Mouse (Mus musculus): ENCODE measurements around the gene Ap1b1. TPM values are rescaled to one million over a fixed set of nuclear protein-coding genes. Genes with fewer than 3 reads are reported as not detected.

Gene Ap1b1
- total RNA-seq, 2 experiments from 2014 or later: 59.6 to 59.7 TPM

GRCm38 (mm10) chr11:5033136-5033535 is 46.5 kb downstream of the Ap1b1 start:
- DNase-seq: peak; percentile 84 to 86

- DNase-seq: no peak
Observed at GRCm38 (mm10) chr11:5035421-5035820, 48.8 kb downstream of the Ap1b1 start.

DNA sequence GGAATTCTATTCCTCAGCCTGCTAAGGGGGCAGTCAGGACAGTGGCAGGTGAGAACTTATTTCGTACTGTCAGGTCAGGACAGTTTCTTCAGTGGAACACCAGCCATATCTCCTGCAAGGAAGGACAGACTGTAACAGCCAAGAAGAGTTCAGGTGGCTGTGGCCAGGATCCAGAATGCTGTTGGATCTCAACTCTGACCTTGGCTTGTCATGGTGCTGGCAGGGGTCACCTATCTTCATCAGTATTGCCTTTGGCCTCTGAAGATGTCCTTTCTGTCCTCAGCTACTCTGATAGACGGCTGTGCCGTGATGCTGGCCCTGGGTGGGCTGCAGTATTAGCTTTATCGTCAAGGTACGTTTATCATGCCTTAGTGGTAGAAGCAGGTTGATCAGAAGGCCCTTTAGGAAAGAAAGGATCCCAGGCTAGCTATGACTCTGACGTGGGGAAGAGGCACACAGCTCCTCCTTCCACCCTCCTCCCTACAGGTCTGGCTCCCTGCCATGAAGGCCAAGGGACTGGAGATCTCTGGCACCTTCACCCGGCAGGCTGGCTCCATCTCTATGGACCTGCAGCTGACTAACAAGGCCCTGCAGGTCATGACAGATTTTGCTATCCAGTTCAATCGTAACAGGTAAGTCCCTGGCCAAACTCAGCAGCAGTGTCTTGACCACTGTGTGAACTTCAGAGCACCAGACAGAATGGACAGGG is 50.7 kb downstream of the Ap1b1 start:
- DNase-seq: peak; percentile 80 to 82

DNA sequence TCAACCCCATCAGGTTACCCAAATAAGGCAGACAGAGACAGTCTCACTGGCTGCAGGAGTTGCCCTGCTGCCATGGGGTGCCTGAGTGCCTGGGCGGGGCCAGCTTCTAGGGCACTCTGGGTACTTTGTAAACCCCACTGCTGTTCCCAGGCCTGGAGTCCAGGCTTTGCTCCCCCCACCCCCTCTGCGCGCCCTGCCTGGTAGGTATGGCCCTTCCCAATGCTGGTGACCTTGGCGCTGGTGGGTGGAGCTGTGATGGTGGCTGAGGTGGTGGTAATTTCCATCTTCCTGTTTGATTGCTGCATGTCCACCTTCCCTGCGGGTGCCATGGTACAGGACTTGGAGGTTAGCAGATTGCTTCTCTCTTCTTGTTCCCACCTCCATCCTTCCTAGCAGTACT is 54.0 kb downstream of the Ap1b1 start:
- DNase-seq: no peak

GRCm38 (mm10) chr11:5041144-5041780 is 54.6 kb downstream of the Ap1b1 start:
- DNase-seq: no peak

DNA sequence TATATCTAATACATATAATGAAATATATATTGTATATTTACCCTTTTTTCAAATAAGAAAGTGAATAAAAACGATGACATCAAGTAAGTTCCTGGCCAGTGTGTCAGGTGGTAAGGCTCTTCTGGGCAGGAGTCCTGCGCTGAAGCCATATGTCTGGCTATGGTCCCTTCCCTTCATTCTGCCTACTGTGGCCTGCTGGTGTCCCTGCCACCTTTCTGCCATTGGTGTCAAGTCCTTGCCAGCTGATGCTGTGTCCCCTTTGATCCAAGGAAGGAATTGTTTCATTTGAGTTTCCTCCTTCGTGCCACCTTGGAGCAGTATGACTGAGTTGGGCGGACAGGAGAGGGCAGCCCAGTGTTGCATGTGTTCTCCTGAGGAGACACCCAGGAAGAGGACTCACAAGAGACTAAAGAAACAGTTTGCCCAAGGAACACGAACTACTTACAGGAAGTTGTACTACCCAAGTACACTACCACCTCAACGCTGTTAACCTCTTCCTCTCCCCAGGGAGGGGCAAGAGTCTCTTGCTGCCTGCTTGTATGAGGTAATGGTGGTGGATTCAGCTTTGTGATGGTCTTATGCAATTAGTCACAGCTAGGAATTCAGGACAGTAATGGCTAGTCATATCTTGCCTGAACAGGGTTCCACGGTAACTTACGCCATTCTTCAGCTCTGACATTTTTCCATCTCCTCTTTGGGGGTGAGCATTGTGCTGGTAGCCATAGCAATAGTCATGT is 56.2 kb downstream of the Ap1b1 start:
- DNase-seq: no peak

GRCm38 (mm10) chr11:5046321-5046926 is 59.8 kb downstream of the Ap1b1 start:
- no peak for DNase-seq

DNA sequence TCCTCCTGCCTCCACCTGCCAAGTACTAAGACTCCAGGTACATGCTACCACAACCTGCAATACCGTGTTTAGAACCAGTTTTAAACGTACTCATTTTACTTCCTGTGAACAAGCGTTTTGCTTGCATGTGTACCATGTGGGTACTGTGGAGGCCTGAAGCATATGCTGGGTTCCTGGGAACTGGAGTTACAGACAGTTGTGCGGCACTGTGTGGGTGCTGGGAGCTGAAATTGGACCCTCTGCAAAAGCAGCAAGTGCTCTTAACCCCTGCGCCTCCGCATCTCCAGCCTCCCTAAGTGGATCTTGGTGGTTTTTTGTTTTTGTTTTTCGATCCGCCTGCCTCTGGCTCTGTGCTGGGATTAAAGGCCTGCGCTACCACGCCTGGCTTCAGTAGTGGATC is 65.0 kb downstream of the Ap1b1 start:
- no peak for DNase-seq

DNA sequence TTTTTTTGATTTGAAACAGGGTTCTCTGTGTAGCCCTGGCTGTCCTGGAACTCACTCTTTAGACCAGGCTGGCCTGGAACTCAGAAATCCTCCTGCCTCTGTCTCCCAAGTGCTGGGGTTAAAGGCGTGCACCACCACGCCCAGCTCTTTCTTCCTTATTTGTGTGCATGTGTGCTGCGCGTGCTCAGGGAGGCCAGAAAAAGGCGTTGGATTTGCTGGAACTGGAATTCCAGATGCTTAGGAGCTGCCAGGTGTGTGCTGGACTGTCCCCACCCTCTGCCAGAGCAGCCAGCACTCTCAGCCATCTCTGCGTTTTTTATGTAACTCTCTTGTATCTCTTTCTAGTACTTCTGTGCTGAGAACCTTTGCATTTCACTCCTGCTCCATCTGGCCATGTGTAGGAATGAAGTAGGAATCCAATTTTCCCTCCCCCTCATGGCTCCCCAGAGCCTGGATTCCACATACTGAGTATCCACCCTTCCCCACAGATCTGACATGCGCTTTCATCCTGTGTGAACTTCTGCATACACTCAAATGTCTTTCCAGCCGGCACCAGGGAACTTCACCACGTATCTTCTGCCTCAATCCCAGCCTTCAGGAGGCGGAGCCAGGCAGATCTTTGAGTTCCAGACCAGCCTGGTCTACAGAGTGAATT is 65.7 kb downstream of the Ap1b1 start:
- DNase-seq: no peak

DNA sequence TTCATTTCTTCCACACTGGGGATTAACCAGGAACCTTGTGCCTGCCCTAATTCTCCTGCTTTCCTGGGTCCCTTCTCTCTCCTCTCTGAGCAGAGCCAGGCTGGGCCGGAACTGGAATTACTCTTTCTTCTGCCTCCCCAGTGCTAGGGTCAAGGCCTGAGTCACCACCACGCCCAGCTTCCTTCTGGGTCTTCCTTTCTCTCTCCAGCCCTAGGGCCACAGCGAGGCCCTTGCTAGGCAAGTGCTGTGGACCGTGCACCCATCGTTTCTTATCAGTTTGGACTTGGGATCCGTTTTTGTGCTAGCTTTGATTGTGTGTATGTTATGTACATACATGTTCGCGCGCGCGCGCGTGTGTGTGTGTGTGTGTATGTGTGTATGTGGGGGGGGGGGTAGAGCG is 67.5 kb downstream of the Ap1b1 start:
- DNase-seq: no peak

DNA sequence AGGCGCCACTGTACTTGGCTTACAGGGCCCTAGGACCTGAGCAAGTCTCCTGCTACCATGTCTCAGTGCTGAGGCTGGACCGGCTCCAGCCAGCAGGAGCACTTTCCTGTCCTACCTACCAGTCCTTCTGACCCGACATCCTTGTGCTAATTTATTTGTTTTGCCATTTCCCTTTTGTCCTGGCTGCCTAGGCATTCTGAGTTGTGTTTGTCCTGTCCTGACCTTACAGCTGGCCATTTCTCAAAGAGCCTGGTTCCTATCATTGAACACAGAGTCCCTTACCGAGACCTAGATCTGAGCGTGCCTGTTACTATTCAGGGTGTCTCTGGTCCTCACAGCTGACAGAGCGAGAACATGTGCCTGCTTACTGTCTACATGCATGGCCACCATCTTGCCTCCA is 68.2 kb downstream of the Ap1b1 start:
- DNase-seq: peak in 1 of 2 experiments; percentile 26

GRCm38 (mm10) chr11:5055945-5056938 is 69.6 kb downstream of the Ap1b1 start:
- no peak for DNase-seq

GRCm38 (mm10) chr11:5057064-5057463 is 70.4 kb downstream of the Ap1b1 start:
- no peak for DNase-seq

DNA sequence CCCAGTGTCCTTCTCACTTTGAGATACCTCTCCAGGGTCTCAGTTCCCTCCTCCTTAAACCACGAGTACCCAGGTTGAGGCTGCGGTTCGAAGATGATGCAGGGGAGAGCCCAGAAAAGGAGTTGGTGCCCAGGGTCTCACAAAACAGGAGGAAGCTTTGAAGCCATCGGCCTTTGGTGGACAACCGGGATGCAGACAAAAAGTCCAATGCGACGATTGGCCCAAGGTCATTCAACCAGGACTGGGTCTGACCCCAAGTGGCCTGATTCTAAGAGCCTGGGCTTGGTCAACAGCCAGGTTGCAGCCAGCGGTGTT is 70.9 kb downstream of the Ap1b1 start:
- DNase-seq: no peak

- DNase-seq: peak; percentile 45 to 58
Observed at GRCm38 (mm10) chr11:5057856-5058641, 71.4 kb downstream of the Ap1b1 start, which contains the start of gene Rasl10a. Gene Rasl10a, plus strand, starts transcription at chr11:5058128.

GRCm38 (mm10) chr11:5058783-5059182 is 72.2 kb downstream of the Ap1b1 start:
- DNase-seq: no peak

- DNase-seq: peak in 1 of 2 experiments; percentile 9
Observed at GRCm38 (mm10) chr11:5059230-5059629, 72.6 kb downstream of the Ap1b1 start.

DNA sequence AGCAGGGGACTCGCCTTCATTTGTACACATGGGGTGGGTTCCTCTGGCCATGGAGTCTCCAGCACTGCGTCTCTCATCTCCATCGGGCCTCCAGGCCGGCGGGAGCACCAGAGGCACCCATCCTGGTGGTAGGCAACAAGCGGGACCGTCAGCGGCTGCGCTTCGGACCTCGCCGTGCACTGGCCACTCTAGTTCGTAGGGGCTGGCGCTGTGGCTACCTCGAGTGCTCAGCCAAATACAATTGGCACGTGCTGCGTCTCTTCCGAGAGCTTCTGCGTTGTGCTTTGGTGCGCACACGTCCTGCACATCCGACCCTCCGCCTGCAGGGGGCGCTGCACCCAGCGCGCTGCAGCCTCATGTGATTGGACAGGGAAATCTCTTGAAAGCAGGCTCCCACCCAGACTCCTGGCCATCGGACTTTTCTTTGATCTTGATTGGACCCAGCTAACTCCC is 73.1 kb downstream of the Ap1b1 start:
- DNase-seq: peak; percentile 43 to 47

- DNase-seq: peak in 1 of 2 experiments; percentile 20
Observed at GRCm38 (mm10) chr11:5060756-5061412, 74.3 kb downstream of the Ap1b1 start.

Data from adrenal gland, postnatal 36 days (tissue).